Mouse (Mus musculus): ENCODE data around the gene Lrp2bp.

Gene Lrp2bp

DNA sequence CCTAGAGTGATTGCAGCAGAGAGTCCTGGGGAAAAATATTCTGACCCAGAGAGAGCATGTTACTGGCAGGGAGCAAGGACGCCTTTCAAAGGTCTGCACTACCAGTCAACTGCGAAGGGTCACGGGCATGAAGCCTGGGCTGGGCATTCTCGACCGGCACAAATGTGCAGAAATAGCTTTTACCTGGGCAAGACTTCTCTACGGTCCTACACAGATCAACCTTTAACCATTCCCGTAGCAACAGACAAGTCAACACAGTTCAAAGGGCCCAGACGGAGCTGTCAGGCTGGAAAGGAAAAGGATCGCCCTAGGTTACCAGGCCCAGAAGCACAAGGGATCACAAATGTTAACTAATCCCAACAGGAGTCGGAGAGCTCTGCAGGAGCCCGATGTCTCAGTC lies 37.1 kb downstream of the Lrp2bp start:
- no peak for DNase-seq

DNA sequence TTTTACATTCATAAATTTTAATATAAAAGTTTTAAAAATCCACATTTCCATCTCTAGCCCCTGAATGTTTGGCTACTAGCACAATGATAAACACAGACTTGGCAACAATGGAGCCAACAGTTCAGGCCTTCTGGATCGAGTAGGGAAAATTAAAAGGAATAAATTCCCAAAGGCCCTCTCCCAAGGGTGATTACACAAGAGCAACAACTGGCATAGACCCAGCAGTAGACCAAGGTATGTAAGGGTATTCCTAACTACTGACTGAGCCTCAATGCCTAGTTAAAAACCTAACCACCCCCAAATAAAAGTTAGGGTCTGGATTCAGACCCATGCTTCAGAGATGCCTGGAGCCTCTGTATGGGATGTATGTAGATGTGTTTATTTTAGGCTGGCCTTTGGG lies 40.6 kb downstream of the Lrp2bp start:
- no peak for DNase-seq

GRCm38 (mm10) chr8:46040260-46040659 lies 41.2 kb downstream of the Lrp2bp start:
- DNase-seq = no peak

- no peak for DNase-seq
Measured at GRCm38 (mm10) chr8:46072798-46073197, 73.7 kb downstream of the Lrp2bp start.

DNA sequence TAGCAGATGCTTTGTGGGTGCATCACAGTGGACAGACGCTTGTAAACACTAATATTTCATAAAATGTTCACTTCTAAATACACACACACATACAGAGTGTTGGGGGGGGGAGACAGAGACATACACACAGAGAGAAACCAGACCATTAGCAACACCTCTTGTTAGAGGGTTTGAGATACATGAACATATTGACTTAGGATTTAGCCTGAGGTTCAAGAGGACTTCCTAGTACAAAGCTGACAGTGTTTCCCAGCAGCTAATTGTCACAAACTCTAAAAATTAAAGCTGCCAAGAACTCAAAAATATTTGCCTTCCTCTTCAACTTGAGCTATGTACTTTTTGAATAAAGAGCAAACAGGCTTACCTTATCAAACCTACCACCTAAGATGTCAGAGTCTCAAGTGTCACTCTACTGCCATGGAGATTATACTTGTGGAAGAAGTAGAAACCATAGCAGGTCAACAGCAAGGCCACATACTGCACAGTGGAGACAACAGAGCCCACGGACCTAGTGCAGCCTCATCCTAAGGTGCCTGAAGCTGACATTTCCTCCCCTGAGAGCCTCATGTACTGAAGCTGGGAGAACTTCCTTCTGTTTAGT lies 74.5 kb downstream of the Lrp2bp start:
- DNase-seq = no peak

DNA sequence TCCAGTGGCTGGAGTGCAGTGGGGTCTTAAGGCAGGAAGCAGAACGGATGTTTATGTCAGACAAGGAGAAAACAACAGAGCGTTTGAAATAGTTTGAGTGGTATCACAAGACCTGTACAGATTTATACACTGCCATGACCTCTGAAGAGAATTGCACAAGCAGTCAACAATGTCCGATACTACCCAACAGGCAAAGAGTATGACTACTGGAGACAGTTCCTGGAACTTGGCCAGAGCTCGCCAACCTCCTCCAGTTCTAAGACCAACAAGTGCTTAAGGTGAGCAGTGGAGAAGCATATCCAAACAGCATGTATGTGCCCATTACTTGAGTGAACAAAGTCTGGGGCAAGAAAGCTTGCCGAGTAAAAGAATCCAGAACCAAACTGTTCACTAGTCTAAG lies 76.1 kb downstream of the Lrp2bp start:
- no peak for DNase-seq

- no peak for DNase-seq
Measured at GRCm38 (mm10) chr8:46078866-46079265, 79.8 kb downstream of the Lrp2bp start.

Data from cerebellum, postnatal 36 days (tissue).